Mouse (Mus musculus) forebrain, postnatal 0 days (tissue): ENCODE data around the gene Galnt12. TPM values are rescaled to one million over a fixed set of nuclear protein-coding genes. Genes with fewer than 3 reads are reported as not detected.

Experiments used
- ATAC-seq: fragments of 200-750 bp; cut with Nextera tagmentation; 2 replicates; pipeline ENCODE4 v1.8.0; 2017; ENCODE audit warnings: mild to moderate bottlenecking, moderate library complexity
- DNase-seq: peaks from one replicate; pipeline ENCODE4 v3.0.0-alpha.2; 2015
- H3K27ac ChIP-seq: fragments of 300-500 bp; sonication (generic); 2 replicates; pipeline ENCODE4 v1.5.1; 2014; ENCODE audit warnings: low read depth, mild to moderate bottlenecking, antibody characterized with exemption, low read length, moderate library complexity, mixed read lengths
- H3K27me3 ChIP-seq: fragments of 300-500 bp; sonication (generic); 2 replicates; pipeline ENCODE4 v1.6.1; 2014; ENCODE audit warnings: mild to moderate bottlenecking, low read length, mixed read lengths; ENCODE audit not compliant: insufficient read depth
- H3K36me3 ChIP-seq: fragments of 300-500 bp; sonication (generic); 2 replicates; pipeline ENCODE4 v1.6.1; 2014; ENCODE audit warnings: mild to moderate bottlenecking, moderate library complexity; ENCODE audit not compliant: insufficient read depth
- H3K4me1 ChIP-seq: fragments of 300-500 bp; sonication (generic); 2 replicates; pipeline ENCODE4 v1.6.1; 2014; ENCODE audit warnings: antibody characterized with exemption; ENCODE audit not compliant: insufficient read depth
- H3K4me2 ChIP-seq: fragments of 300-500 bp; sonication (generic); 2 replicates; pipeline ENCODE4 v1.6.1; 2014; ENCODE audit warnings: low read depth, mild to moderate bottlenecking, moderate library complexity
- H3K4me3 ChIP-seq: fragments of 300-500 bp; sonication (generic); 2 replicates; pipeline ENCODE4 v1.5.1; 2014; ENCODE audit warnings: low read depth, low read length, mixed read lengths
- H3K9ac ChIP-seq: fragments of 300-500 bp; sonication (generic); 2 replicates; pipeline ENCODE4 v1.6.1; 2014; ENCODE audit warnings: mild to moderate bottlenecking
- H3K9me3 ChIP-seq: fragments of 300-500 bp; sonication (generic); 2 replicates; pipeline ENCODE4 v1.6.1; 2016; ENCODE audit warnings: low read length
- CTCF ChIP-seq: sonication (generic); IDR thresholded peaks from 2 replicates; pipeline ENCODE4 v1.5.1; 2016; ENCODE audit warnings: antibody characterized with exemption, control low read depth, low read depth
- WGBS: fragments of 180-500 bp; shearing (Covaris S2); extraction: QIAGEN DNeasy Blood & Tissue Kit; methylation state at CpG from one replicate; pipeline ENCODE4 v1.1.7; 2014; 5-methylcytosine and 5-hydroxymethylcytosine counted together
- polyA plus RNA-seq: library from polyadenylated mRNA; unstranded; fragments of >200 nt; fragmentation: Nextera tagmentation; extraction: Ambion mirVana; gene quantifications from 2 replicates; pipeline ENCODE4 v1.2.1, GENCODE M21; 2015
- total RNA-seq: library from RNA; depleted of rRNA; stranded (reverse); fragments of >200 nt; gene quantifications from 2 replicates; pipeline ENCODE4 v1.2.3, GENCODE M21; 2014; rRNA removed

Galnt12 gene
- total and polyA plus RNA-seq, 2 experiments from 2014 or later = 1.2 to 1.4 TPM

GRCm38 (mm10) chr4:47149963-47150362 lies 58.3 kb downstream of the Galnt12 start:
- Histone ChIP-seq H3K27ac (no peak overlapping the region), H3K4me1 (no peaks in the 10 kb centered on the region), H3K4me2 (no peak overlapping the region), H3K36me3 (no peaks in the 10 kb centered on the region), H3K9ac (no peak overlapping the region), H3K27me3 (no peaks in the 10 kb centered on the region), H3K4me3 (no peak overlapping the region), H3K9me3 (no peaks in the 10 kb centered on the region)
- ATAC-seq = no peak
- no peak for DNase-seq
- TF ChIP-seq CTCF = no peak
- 20% methylated on average over 3 of the region's 3 CpGs for WGBS

GRCm38 (mm10) chr4:47150806-47151205 lies 59.1 kb downstream of the Galnt12 start:
- Histone ChIP-seq H3K4me1 (no peaks in the 10 kb centered on the region), H3K27ac (no peak overlapping the region), H3K9ac (no peak overlapping the region), H3K4me3 (no peak overlapping the region), H3K9me3 (no peaks in the 10 kb centered on the region), H3K27me3 (no peaks in the 10 kb centered on the region), H3K4me2 (no peak overlapping the region), H3K36me3 (no peaks in the 10 kb centered on the region)
- ATAC-seq = no peak
- no peak for DNase-seq
- no peak for TF ChIP-seq CTCF
- 97% methylated on average over 3 of the region's 3 CpGs for WGBS

GRCm38 (mm10) chr4:47151553-47152183 lies 60.0 kb downstream of the Galnt12 start:
- H3K4me2 ChIP-seq = no peak overlapping the region
- H3K4me1 ChIP-seq = no peaks in the 10 kb centered on the region
- no peak for TF ChIP-seq CTCF
- WGBS = 52% methylated on average over 8 of the region's 8 CpGs
- DNase-seq (peak; percentile 10), ATAC-seq (no peak)
- H3K27me3 ChIP-seq = no peaks in the 10 kb centered on the region
- no peak overlapping the region for H3K4me3 ChIP-seq
- no peaks in the 10 kb centered on the region for H3K36me3 ChIP-seq
- no peak overlapping the region for H3K9ac ChIP-seq
- no peak overlapping the region for H3K27ac ChIP-seq
- no peaks in the 10 kb centered on the region for H3K9me3 ChIP-seq

GRCm38 (mm10) chr4:47161103-47161755 lies 69.5 kb downstream of the Galnt12 start:
- Histone ChIP-seq H3K9me3 (0 out of 2 replicates have a peak, but pooled peaks cover 4% of the 10 kb centered on the region), H3K9ac (no peak overlapping the region), H3K4me3 (no peak overlapping the region), H3K36me3 (no peaks in the 10 kb centered on the region), H3K27ac (no peak overlapping the region), H3K27me3 (no peaks in the 10 kb centered on the region), H3K4me1 (no peaks in the 10 kb centered on the region), H3K4me2 (no peak overlapping the region)
- TF ChIP-seq CTCF = no peak
- ATAC-seq (no peak), DNase-seq (no peak)
- 7% methylated on average over 3 of the region's 4 CpGs for WGBS

- ATAC-seq (no peak), DNase-seq (no peak)
- Histone ChIP-seq H3K36me3 (no peaks in the 10 kb centered on the region), H3K9ac (no peak overlapping the region), H3K4me2 (no peak overlapping the region), H3K27ac (no peak overlapping the region), H3K4me1 (no peaks in the 10 kb centered on the region), H3K9me3 (0 out of 2 replicates have a peak, but pooled peaks cover 4% of the 10 kb centered on the region), H3K4me3 (no peak overlapping the region), H3K27me3 (no peaks in the 10 kb centered on the region)
- 44% methylated on average over 12 of the region's 12 CpGs for WGBS
- TF ChIP-seq CTCF = no peak
These were observed 70.3 kb downstream of the Galnt12 start for GRCm38 (mm10) chr4:47161756-47162587.

- no peak overlapping the region for H3K4me2 ChIP-seq
- ATAC-seq = no peak
- H3K36me3 ChIP-seq = no peaks in the 10 kb centered on the region
- H3K27ac ChIP-seq = no peak overlapping the region
- no peak overlapping the region for H3K9ac ChIP-seq
- WGBS = 44% methylated on average over 1 of the region's 1 CpGs
- H3K27me3 ChIP-seq = no peaks in the 10 kb centered on the region
- no peaks in the 10 kb centered on the region for H3K9me3 ChIP-seq
- DNase-seq = no peak
- no peak for TF ChIP-seq CTCF
- no peaks in the 10 kb centered on the region for H3K4me1 ChIP-seq
- H3K4me3 ChIP-seq = no peak overlapping the region
These were observed 80.6 kb downstream of the Galnt12 start for GRCm38 (mm10) chr4:47172314-47172713.

Other genes starting within 250 kb of the Galnt12 start
- 51.8 and 65.3 TPM in 2 replicates for gene Gabbr2, start 100.0 kb upstream of the Galnt12 start, total RNA-seq
- gene Gabbr2, start 100.0 kb upstream of the Galnt12 start, polyA plus RNA-seq = 6.4 and 14.7 TPM in 2 replicates
- 9.0 and 11.0 TPM in 2 replicates for gene Anks6, start 34.5 kb upstream of the Galnt12 start, total RNA-seq
- 2.1 TPM in 2 replicates for gene Anks6, start 34.5 kb upstream of the Galnt12 start, polyA plus RNA-seq
- 6.2 TPM in 2 replicates for gene Col15a1, start 116.3 kb downstream of the Galnt12 start, total RNA-seq
- 2.0 and 2.5 TPM in 2 replicates for gene Col15a1, start 116.3 kb downstream of the Galnt12 start, polyA plus RNA-seq